In genomic region chr4:109393902-109394301, GRCm38 (mm10) we compare ENCODE assay signal across 7 mouse cellular contexts. TPM values are rescaled to one million over a fixed set of nuclear protein-coding genes. Genes with fewer than 3 reads are reported as not detected.
A peak's percentile ranks its signal among the peaks of the same experiment; 100 is the strongest.
DNase-seq lines count a peak whose midpoint lies in the region; ATAC-seq lines count a peak whose summit lies in the region.

No protein-coding gene starts in this region.

- no peak overlapping the region for H3K9ac ChIP-seq in forebrain, embryonic 12.5 days
- peak overlapping the region; percentile 36; the same call in 1 of the 2 replicates for H3K9ac ChIP-seq in kidney, embryonic 15.5 days

- no peaks in the 10 kb centered on the region for H3K36me3 ChIP-seq in forebrain, embryonic 12.5 days (replicated peaks)
- H3K36me3 ChIP-seq in kidney, embryonic 15.5 days: 0 out of 2 replicates have a peak, but pooled peaks cover 5% of the 10 kb centered on the region

- ATAC-seq in forebrain, embryonic 12.5 days (ENCODE audit: low FRiP score): no peak
- ATAC-seq in kidney, embryonic 15.5 days (replicated peaks; ENCODE audit: low FRiP score): peak; percentile 82

- peak; percentile 18 for DNase-seq in retina, postnatal 1 day
- no peak for DNase-seq in retina, embryonic 14.5 days (ENCODE audit: low spot score)
- DNase-seq in lung, postnatal 4 days: peak; percentile 26 to 37
- peak; percentile 54 for DNase-seq in thymus, postnatal 4 days
- no peak for DNase-seq in frontal cortex, postnatal 14 days (ENCODE audit: low spot score in 2 of 2)

- peak overlapping the region; percentile 35 for H3K4me2 ChIP-seq in forebrain, embryonic 12.5 days
- peak overlapping the region; percentile 55 for H3K4me2 ChIP-seq in kidney, embryonic 15.5 days

- H3K27ac ChIP-seq in forebrain, embryonic 12.5 days: no peak overlapping the region
- no peak overlapping the region for H3K27ac ChIP-seq in kidney, embryonic 15.5 days

- no peaks in the 10 kb centered on the region for H3K9me3 ChIP-seq in forebrain, embryonic 12.5 days
- H3K9me3 ChIP-seq in kidney, embryonic 15.5 days (replicated peaks): no peaks in the 10 kb centered on the region

- H3K4me1 ChIP-seq in forebrain, embryonic 12.5 days: peaks cover 6% of the 10 kb centered on the region
- peaks cover 9% of the 10 kb centered on the region for H3K4me1 ChIP-seq in kidney, embryonic 15.5 days

- H3K27me3 ChIP-seq in forebrain, embryonic 12.5 days: peaks cover 11% of the 10 kb centered on the region; the same call in 1 of the 2 replicates
- no peaks in the 10 kb centered on the region for H3K27me3 ChIP-seq in kidney, embryonic 15.5 days

- no peak overlapping the region for H3K4me3 ChIP-seq in forebrain, embryonic 12.5 days (replicated peaks)
- H3K4me3 ChIP-seq in kidney, embryonic 15.5 days (replicated peaks): peak overlapping the region; percentile 18

- 13% methylated on average over 12 of the region's 13 CpGs for WGBS in forebrain, embryonic 12.5 days
- WGBS in kidney, embryonic 15.5 days: 6% methylated on average over 13 of the region's 13 CpGs

RNA-seq across cellular contexts. Expression of gene Ttc39a, which starts 12.5 kb away (rescaled TPM):
- 1.1 and 2.5 TPM in 2 replicates for polyA plus RNA-seq in forebrain, embryonic 12.5 days (2016; fragmentation: Nextera tagmentation; extraction: Ambion mirVana)
- polyA plus RNA-seq in kidney, embryonic 15.5 days (2015; fragmentation: Nextera tagmentation; extraction: Ambion mirVana): 5.4 and 5.6 TPM in 2 replicates

Comparison
In these comparisons a context has a peak if more than half of its experiments do, and no peak if none do; other contexts are left out.
1. DNase-seq: peak in retina, postnatal 1 day (single experiment), lung, postnatal 4 days (2 of 2) and thymus, postnatal 4 days (single experiment); none in retina, embryonic 14.5 days (single experiment) and frontal cortex, postnatal 14 days (0 of 2).